Mouse (Mus musculus) kidney, adult 9 months (tissue): ENCODE measurements around the gene Vmn2r107.

Experiments used
- DNase-seq: peaks from one replicate; pipeline ENCODE4 v3.0.0; 2022

Gene Vmn2r107

DNA sequence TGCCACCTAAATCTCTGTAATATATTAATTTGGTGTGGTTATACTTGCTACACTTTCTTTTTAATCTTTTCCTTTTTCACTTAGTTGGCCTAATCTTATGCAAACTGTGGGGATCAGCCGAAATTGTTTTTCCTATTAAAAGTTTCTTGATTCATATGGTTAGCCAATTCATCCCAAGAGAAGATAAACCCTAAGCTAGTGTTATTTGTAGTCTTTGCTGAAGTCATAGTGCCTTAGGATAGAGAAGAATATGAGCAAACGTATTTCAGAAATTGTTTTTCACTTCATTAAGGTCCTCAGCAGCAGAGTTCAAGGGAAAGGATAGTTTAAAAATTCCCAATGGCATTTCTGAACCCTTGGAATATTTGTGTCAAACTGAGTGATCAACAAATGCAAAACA, at the start of gene Vmn2r107:
Gene Vmn2r107, plus strand, starts transcription at position 301 of the 400 bp plus-strand sequence.
- no peak for DNase-seq

DNA sequence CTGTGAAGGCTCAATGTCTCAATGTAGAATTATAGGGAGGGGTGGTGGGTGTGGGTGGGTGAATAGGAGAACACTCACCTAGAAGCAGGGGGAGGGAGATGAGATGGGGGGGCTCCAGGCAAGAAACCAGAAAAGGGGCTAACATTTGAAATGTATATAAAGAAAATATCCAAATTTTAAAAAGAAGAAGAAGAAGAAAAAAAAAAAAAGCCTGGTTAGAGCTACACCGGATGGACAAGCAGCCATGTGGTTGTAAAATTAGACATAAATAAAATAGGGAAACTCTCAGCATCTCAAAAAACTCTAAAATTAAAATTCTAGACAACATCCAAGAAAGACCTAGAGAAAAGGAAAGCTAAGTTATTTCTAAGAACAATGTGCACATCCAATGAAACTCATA, 39.3 kb upstream of the Vmn2r107 start:
- DNase-seq = no peak

DNA sequence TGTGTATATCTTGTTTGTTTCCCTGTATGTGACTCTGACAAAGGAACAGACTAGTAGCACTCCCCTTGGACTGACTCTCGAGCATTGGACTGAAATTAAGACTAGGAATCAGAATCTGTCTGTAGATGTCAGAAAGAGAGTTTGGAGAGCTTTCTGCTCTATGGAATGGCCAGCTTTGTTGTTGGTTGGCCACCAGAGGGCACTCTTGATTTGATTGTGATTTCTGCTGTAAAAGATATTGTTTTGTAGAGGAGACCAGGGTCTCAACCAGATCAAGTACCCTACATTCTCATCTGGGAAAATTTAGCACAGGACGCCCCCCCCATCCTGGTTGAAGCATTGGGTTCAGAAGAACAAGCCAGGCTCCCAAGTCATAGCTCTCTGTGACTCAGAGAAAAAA, 54.1 kb downstream of the Vmn2r107 start:
- peak; percentile 5 for DNase-seq

DNA sequence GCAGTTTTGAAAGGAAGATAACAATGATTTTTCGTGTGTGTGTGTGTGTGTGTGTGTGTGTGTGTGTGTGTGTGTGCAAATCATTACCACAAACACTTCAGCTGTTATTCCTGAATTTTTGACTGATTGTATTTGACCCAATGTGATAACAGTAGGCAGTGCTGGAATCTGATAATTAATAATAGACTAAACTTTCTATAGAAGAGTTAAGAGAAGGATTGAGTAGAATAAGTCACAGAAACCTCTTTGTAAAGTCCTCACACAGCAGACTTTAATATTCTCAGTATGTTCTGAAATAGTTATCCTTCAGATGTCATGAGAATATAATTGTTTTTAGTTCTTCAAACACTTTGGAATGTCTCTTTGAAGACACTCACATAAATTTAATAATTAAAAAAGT, 68.8 kb downstream of the Vmn2r107 start, which contains the start of gene Vmn1r224:
Gene Vmn1r224, plus strand, starts transcription at position 301 of the 400 bp plus-strand sequence.
- DNase-seq = no peak
